Mouse (Mus musculus): ENCODE data around the gene Gnb4. TPM values are rescaled to one million over a fixed set of nuclear protein-coding genes. Genes with fewer than 3 reads are reported as not detected.

The Gnb4 gene
- polyA plus RNA-seq, 1 experiment from 2014 or later = 35.5 TPM

DNA sequence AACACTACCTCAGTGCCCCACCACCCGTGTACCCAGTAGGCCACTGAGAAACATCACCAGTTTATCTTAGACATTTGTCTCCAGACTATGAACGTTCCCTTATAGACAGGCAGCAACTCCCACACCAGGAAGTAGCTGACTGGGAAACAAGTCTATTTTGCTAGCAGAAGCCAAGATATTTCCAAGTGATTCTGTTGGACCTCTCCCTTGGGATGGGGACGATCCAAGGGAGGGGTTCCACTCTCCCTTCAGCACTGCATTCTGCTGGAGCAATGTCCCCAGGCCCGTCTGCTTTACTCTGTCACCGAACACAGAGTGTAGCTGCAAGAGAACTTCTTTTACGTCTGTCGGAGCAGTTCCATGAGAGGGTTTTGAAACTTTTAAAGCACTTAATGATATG, 11.8 kb upstream of the Gnb4 start:
- no peaks in the 10 kb centered on the region for H3K27me3 ChIP-seq (ENCODE audit: control insufficient read depth, insufficient read depth, low read length)
- no peaks in the 10 kb centered on the region for H3K9me3 ChIP-seq (ENCODE audit: control insufficient read depth, low read length)
- 88% methylated on average over 7 of the region's 7 CpGs for WGBS
- H3K4me2 ChIP-seq (ENCODE audit: low read depth, low read length, severe bottlenecking) = no peak overlapping the region
- no peak overlapping the region for H3K9ac ChIP-seq (ENCODE audit: low read length)
- DNase-seq (ENCODE audit: low spot score) = no peak
- no peak overlapping the region for H3K4me3 ChIP-seq (ENCODE audit: low read depth, low read length)
- H3K4me1 ChIP-seq (replicated peaks; ENCODE audit: control insufficient read depth, insufficient read depth, low read length) = no peaks in the 10 kb centered on the region
- no peaks in the 10 kb centered on the region for H3K36me3 ChIP-seq (ENCODE audit: control insufficient read depth, insufficient read depth, low read length)
- H3K27ac ChIP-seq (ENCODE audit: low read depth, low read length) = no peak overlapping the region
- no peak for ATAC-seq (replicated peaks; ENCODE audit: low FRiP score)

DNA sequence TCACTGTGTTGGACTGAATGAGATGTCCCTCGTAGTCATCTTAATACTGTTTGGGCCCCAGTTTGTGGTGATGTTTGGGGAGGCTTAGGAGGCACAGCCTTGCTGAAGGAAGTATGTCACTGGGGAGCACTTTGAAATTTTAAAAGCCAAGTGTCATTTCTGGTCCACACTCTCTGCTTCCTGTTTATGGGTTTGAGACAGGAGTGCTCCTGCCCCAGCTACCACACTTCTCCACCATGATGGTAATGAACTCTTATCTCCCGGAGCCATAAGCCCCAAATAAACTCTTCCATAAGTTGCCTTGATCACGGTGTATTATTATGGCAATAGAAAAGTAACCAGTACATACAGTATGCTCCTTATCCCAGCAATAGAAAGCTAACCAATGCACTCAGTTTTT, 5.7 kb upstream of the Gnb4 start:
- no peak overlapping the region for H3K4me2 ChIP-seq (ENCODE audit: low read depth, low read length, severe bottlenecking)
- ATAC-seq (replicated peaks; ENCODE audit: low FRiP score) = no peak
- H3K9ac ChIP-seq (ENCODE audit: low read length) = no peak overlapping the region
- no peak overlapping the region for H3K27ac ChIP-seq (ENCODE audit: low read depth, low read length)
- H3K4me3 ChIP-seq (ENCODE audit: low read depth, low read length) = no peak overlapping the region
- no peaks in the 10 kb centered on the region for H3K27me3 ChIP-seq (ENCODE audit: control insufficient read depth, insufficient read depth, low read length)
- no peaks in the 10 kb centered on the region for H3K36me3 ChIP-seq (ENCODE audit: control insufficient read depth, insufficient read depth, low read length)
- DNase-seq (ENCODE audit: low spot score) = no peak
- no peaks in the 10 kb centered on the region for H3K4me1 ChIP-seq (replicated peaks; ENCODE audit: control insufficient read depth, insufficient read depth, low read length)
- WGBS = 92% methylated on average over 3 of the region's 3 CpGs
- no peaks in the 10 kb centered on the region for H3K9me3 ChIP-seq (ENCODE audit: control insufficient read depth, low read length)

DNA sequence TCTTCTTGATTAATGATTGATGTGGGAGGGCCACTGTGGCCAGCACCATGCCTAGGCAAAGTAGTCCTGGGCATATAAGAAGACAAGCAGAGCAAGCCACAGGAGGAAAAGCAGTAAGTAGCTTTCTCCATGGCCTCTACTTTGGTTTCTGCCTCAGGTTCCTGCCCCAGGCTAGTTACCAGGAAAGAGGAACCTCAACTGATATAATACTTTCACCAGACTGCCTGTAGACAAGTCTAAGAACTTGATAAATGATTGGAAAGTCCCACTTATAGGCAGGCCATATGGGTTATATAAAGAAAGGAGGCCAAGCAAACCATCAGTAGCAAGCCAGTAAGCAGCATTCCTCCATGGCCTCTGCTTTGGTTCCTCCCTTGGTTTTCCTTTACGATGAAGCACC, 5.3 kb upstream of the Gnb4 start:
- Histone ChIP-seq H3K36me3 (ENCODE audit: control insufficient read depth, insufficient read depth, low read length) (no peaks in the 10 kb centered on the region), H3K4me3 (ENCODE audit: low read depth, low read length) (no peak overlapping the region), H3K4me1 (replicated peaks; ENCODE audit: control insufficient read depth, insufficient read depth, low read length) (no peaks in the 10 kb centered on the region), H3K9me3 (ENCODE audit: control insufficient read depth, low read length) (no peaks in the 10 kb centered on the region), H3K9ac (ENCODE audit: low read length) (no peak overlapping the region), H3K27ac (ENCODE audit: low read depth, low read length) (no peak overlapping the region), H3K4me2 (ENCODE audit: low read depth, low read length, severe bottlenecking) (no peak overlapping the region), H3K27me3 (ENCODE audit: control insufficient read depth, insufficient read depth, low read length) (no peaks in the 10 kb centered on the region)
- ATAC-seq (replicated peaks; ENCODE audit: low FRiP score) (no peak), DNase-seq (ENCODE audit: low spot score) (no peak)
- 97% methylated on average over 1 of the region's 1 CpGs for WGBS

DNA sequence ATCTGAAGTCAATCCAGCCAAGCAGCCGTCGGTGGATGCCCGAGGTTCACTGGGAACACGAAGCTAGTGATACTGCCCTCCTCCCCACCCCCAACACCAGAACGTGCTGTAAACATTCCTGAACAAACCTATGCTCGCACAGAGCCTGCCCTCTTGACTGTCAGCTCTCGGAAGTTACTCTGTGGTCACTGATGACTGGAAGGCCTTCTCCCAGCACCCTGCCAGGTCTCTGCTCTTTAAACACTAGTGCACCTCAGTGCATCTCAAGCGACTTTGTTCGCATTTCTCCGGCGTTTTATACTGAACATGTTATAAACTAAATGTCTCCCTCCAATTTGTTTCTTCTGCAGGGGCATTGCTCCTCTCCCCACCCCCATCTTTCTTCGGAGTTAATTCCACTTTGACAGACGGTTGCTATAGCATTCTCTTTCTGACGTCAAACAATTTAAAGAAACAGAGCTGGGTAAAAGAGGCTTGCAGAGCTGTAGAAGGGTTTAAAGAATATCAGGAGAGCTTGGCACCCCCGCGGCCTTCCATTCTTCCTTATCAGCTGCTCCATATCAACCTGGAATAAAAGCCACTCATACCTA, 763 bp upstream of the Gnb4 start:
- peak overlapping the region; percentile 64 for H3K4me3 ChIP-seq (ENCODE audit: low read depth, low read length)
- peak overlapping the region; percentile 67; the same call in 1 of the 2 replicates for H3K9ac ChIP-seq (ENCODE audit: low read length)
- 24% methylated on average over 16 of the region's 16 CpGs for WGBS
- no peaks in the 10 kb centered on the region for H3K4me1 ChIP-seq (replicated peaks; ENCODE audit: control insufficient read depth, insufficient read depth, low read length)
- peak overlapping the region; percentile 53 for H3K4me2 ChIP-seq (ENCODE audit: low read depth, low read length, severe bottlenecking)
- no peaks in the 10 kb centered on the region for H3K36me3 ChIP-seq (ENCODE audit: control insufficient read depth, insufficient read depth, low read length)
- ATAC-seq (replicated peaks; ENCODE audit: low FRiP score) (0 out of 2 replicates have a peak, but pooled peaks have one; percentile 2), DNase-seq (ENCODE audit: low spot score) (no peak)
- no peaks in the 10 kb centered on the region for H3K9me3 ChIP-seq (ENCODE audit: control insufficient read depth, low read length)
- H3K27me3 ChIP-seq (ENCODE audit: control insufficient read depth, insufficient read depth, low read length) = no peaks in the 10 kb centered on the region
- 0 out of 2 replicates have a peak overlapping the region, but pooled peaks have one; percentile 18 for H3K27ac ChIP-seq (ENCODE audit: low read depth, low read length)

DNA sequence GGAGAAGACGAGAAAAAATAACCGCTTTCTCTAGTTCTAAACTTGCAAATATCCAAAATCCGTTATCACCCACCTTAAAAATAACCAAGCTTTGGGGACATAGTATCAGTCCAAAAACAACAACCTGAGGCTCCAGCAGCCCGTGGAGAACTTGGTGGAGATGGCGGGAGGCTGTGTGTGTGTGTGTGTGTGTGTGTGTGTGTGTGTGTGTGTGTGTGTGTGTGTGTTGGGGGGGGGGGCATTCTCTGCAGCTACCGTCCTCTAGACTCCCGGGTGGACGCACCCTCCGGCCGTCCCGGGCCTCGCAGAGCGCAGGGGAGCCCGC, 417 bp downstream of the Gnb4 start:
- Histone ChIP-seq H3K27ac (ENCODE audit: low read depth, low read length) (no peak overlapping the region), H3K27me3 (ENCODE audit: control insufficient read depth, insufficient read depth, low read length) (no peaks in the 10 kb centered on the region), H3K4me2 (ENCODE audit: low read depth, low read length, severe bottlenecking) (peak overlapping the region; percentile 53), H3K9ac (ENCODE audit: low read length) (peak overlapping the region; percentile 67), H3K4me3 (ENCODE audit: low read depth, low read length) (peak overlapping the region; percentile 64), H3K9me3 (ENCODE audit: control insufficient read depth, low read length) (no peaks in the 10 kb centered on the region), H3K4me1 (replicated peaks; ENCODE audit: control insufficient read depth, insufficient read depth, low read length) (no peaks in the 10 kb centered on the region), H3K36me3 (ENCODE audit: control insufficient read depth, insufficient read depth, low read length) (no peaks in the 10 kb centered on the region)
- DNase-seq (ENCODE audit: low spot score) (no peak), ATAC-seq (replicated peaks; ENCODE audit: low FRiP score) (no peak)
- 16% methylated on average over 9 of the region's 14 CpGs for WGBS

DNA sequence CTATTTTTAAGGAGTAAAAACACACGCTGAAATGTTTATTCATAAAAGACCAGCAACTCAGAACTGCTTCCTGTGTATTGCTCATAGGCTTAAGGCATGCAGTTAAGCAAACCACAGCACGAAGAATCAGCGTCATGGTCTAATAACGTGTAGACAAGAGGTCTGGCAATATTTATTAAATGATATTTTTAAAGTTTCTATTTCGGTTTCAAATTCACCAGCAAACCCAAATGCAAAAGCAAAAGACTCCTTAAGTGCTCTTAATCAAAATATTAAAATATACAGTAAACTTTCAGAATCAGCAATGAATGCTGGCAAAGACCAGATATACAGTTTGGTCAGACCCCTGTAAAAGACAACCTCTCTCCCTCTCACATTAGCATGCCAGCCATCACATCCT, 1.0 kb downstream of the Gnb4 start:
- DNase-seq (ENCODE audit: low spot score) = no peak
- WGBS = 85% methylated on average over 5 of the region's 5 CpGs

DNA sequence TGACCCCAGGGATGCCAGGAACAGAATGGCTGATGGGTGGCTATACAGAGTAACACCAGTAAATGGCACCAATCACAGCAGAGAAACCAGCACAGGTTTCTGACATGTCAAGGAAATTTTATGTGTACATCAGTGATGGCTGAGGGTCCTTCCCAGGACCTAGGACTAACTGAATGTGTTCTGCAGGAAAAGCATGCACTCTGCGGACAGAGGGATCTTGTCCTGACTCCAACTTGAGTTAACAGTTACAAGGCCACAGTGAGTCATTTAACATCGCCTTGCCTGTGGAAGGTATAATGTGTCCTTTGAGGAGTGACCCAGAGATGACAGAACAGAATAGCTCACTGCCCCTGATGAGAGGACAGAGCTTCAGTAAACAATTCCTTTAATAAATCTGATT, 1.6 kb downstream of the Gnb4 start:
- 88% methylated on average over 2 of the region's 2 CpGs for WGBS
- Histone ChIP-seq H3K4me2 (ENCODE audit: low read depth, low read length, severe bottlenecking) (no peak overlapping the region), H3K4me1 (replicated peaks; ENCODE audit: control insufficient read depth, insufficient read depth, low read length) (no peaks in the 10 kb centered on the region), H3K27ac (ENCODE audit: low read depth, low read length) (no peak overlapping the region), H3K9me3 (ENCODE audit: control insufficient read depth, low read length) (no peaks in the 10 kb centered on the region), H3K36me3 (ENCODE audit: control insufficient read depth, insufficient read depth, low read length) (no peaks in the 10 kb centered on the region), H3K27me3 (ENCODE audit: control insufficient read depth, insufficient read depth, low read length) (no peaks in the 10 kb centered on the region), H3K4me3 (ENCODE audit: low read depth, low read length) (no peak overlapping the region), H3K9ac (ENCODE audit: low read length) (no peak overlapping the region)
- DNase-seq (ENCODE audit: low spot score) (no peak), ATAC-seq (replicated peaks; ENCODE audit: low FRiP score) (no peak)

More for the DNA sequence above, 1.0 kb downstream of the Gnb4 start:
- Histone ChIP-seq H3K27ac (ENCODE audit: low read depth, low read length) (no peak overlapping the region), H3K4me2 (ENCODE audit: low read depth, low read length, severe bottlenecking) (peak overlapping the region; percentile 53; the same call in 1 of the 2 replicates), H3K9me3 (ENCODE audit: control insufficient read depth, low read length) (no peaks in the 10 kb centered on the region), H3K9ac (ENCODE audit: low read length) (no peak overlapping the region), H3K27me3 (ENCODE audit: control insufficient read depth, insufficient read depth, low read length) (no peaks in the 10 kb centered on the region), H3K4me3 (ENCODE audit: low read depth, low read length) (peak overlapping the region; percentile 64), H3K4me1 (replicated peaks; ENCODE audit: control insufficient read depth, insufficient read depth, low read length) (no peaks in the 10 kb centered on the region), H3K36me3 (ENCODE audit: control insufficient read depth, insufficient read depth, low read length) (no peaks in the 10 kb centered on the region)
- ATAC-seq (replicated peaks; ENCODE audit: low FRiP score) = no peak

DNA sequence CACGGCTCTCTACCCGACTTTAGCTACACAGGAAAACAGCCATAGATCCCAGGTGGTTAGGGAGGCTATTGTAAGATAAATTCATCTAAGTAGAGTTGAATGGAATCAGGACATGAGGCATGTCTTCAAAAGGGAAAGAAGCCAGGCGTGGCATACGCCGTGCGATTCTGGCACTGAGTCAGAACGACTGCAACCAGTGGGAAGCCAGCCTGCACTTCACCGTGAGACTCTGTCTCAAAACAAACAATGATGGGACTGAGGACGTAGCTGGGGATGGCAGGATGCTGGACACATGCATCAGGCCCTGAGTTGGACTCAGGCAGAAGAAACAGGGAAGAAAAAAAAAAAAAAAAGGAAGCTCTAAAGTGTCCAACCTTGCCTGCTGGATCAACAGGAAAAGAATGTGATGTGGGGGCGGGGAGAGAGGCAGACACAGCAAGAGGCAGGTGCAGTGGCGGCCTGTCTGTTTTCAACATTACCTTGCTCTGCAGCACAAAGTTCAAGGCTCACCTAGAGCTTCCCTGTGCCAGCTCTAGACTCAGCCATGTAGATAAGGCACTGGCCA, 4.7 kb downstream of the Gnb4 start:
- H3K9me3 ChIP-seq (ENCODE audit: control insufficient read depth, low read length) = no peaks in the 10 kb centered on the region
- H3K27ac ChIP-seq (ENCODE audit: low read depth, low read length) = no peak overlapping the region
- DNase-seq (ENCODE audit: low spot score) = no peak
- no peak overlapping the region for H3K4me2 ChIP-seq (ENCODE audit: low read depth, low read length, severe bottlenecking)
- no peak overlapping the region for H3K9ac ChIP-seq (ENCODE audit: low read length)
- no peaks in the 10 kb centered on the region for H3K4me1 ChIP-seq (replicated peaks; ENCODE audit: control insufficient read depth, insufficient read depth, low read length)
- no peak for ATAC-seq (replicated peaks; ENCODE audit: low FRiP score)
- H3K27me3 ChIP-seq (ENCODE audit: control insufficient read depth, insufficient read depth, low read length) = no peaks in the 10 kb centered on the region
- H3K36me3 ChIP-seq (ENCODE audit: control insufficient read depth, insufficient read depth, low read length) = no peaks in the 10 kb centered on the region
- H3K4me3 ChIP-seq (ENCODE audit: low read depth, low read length) = no peak overlapping the region
- WGBS = 91% methylated on average over 11 of the region's 11 CpGs

DNA sequence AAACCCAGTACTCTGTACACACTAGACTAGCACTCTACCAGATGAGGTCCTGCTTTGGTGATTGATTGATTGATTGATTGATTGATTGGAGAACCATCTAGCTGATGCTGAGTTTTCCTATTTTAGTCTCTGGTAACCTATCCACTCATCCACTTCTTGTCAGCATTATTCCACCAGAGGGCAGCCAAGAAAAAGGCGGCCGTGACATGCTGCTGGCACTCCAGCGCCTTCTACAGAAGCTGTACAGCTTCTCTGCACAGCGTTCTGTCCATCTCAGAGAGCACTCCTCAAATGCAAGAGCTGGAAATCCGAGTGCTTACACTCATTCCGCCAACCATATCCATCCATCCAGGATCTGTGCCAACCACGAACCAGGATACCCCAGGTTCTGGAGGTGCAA, 5.8 kb downstream of the Gnb4 start:
- 28% methylated on average over 7 of the region's 7 CpGs for WGBS
- Histone ChIP-seq H3K27me3 (ENCODE audit: control insufficient read depth, insufficient read depth, low read length) (no peaks in the 10 kb centered on the region), H3K4me3 (ENCODE audit: low read depth, low read length) (no peak overlapping the region), H3K27ac (ENCODE audit: low read depth, low read length) (no peak overlapping the region), H3K36me3 (ENCODE audit: control insufficient read depth, insufficient read depth, low read length) (no peaks in the 10 kb centered on the region), H3K4me2 (ENCODE audit: low read depth, low read length, severe bottlenecking) (no peak overlapping the region), H3K4me1 (replicated peaks; ENCODE audit: control insufficient read depth, insufficient read depth, low read length) (no peaks in the 10 kb centered on the region), H3K9ac (ENCODE audit: low read length) (no peak overlapping the region), H3K9me3 (ENCODE audit: control insufficient read depth, low read length) (no peaks in the 10 kb centered on the region)
- no peak for DNase-seq (ENCODE audit: low spot score)
- 0 out of 2 replicates have a peak, but pooled peaks have one; percentile 49 for ATAC-seq (replicated peaks; ENCODE audit: low FRiP score)

Measured in forebrain, embryonic 11.5 days (tissue).